Comparison of ENCODE assay signal across 26 mouse cellular contexts in genomic region chr9:15170911-15171310, GRCm38 (mm10). TPM values are rescaled to one million over a fixed set of nuclear protein-coding genes. Genes with fewer than 3 reads are reported as not detected.
DNase-seq lines count a peak whose midpoint lies in the region; ATAC-seq and TF ChIP-seq lines count a peak whose summit lies in the region.
"Had no signal": no experiment of that assay in that cellular context is flagged by ENCODE, and none has a peak within 500 bp of the region (broad histone marks: within the 10 kb centered on the region; RNA-seq: fewer than 3 reads in every experiment).

No protein-coding gene starts in this region.

- DNase-seq in heart, embryonic 10.5 days (ENCODE audit: low spot score), result peak; percentile 47
- DNase-seq in heart, postnatal 4 days, result no peak
- peak; percentile 57 for DNase-seq in kidney, postnatal 10 days
- peak; percentile 72 for DNase-seq in R1 (ENCODE audit: low read depth, low spot score)
- DNase-seq: adrenal gland, postnatal 36 days; B cell, adult 2 months; cerebellum, adult 11-12 months; cerebellum, postnatal 14 days; layer of hippocampus, postnatal 36 days; liver; right cerebral cortex, postnatal 4 days; thymus, adult 2 months had no signal

- H3K27ac ChIP-seq in heart, embryonic 10.5 days, result no peak overlapping the region
- no peak overlapping the region for H3K27ac ChIP-seq in kidney, embryonic 15.5 days
- peak overlapping the region; percentile 59; the same call in 1 of the 2 replicates for H3K27ac ChIP-seq in ES-Bruce4 (ENCODE audit: insufficient read depth, low read length)
- H3K27ac ChIP-seq in midbrain, embryonic 16.5 days (ENCODE audit: low read length), result no peak overlapping the region
- H3K27ac ChIP-seq: hindbrain, embryonic 14.5 days; layer of hippocampus, adult 2 months had no signal

- H3K4me1 ChIP-seq in heart, embryonic 10.5 days, result peaks cover 6% of the 10 kb centered on the region; the same call in 1 of the 2 replicates
- H3K4me1 ChIP-seq in kidney, embryonic 15.5 days, result no peaks in the 10 kb centered on the region
- peaks cover 2% of the 10 kb centered on the region for H3K4me1 ChIP-seq in ES-Bruce4 (ENCODE audit: control insufficient read depth, insufficient read depth, low read length)
- H3K4me1 ChIP-seq in midbrain, embryonic 16.5 days (ENCODE audit: control insufficient read depth, insufficient read depth, low read length), result no peaks in the 10 kb centered on the region

- TF ChIP-seq EP300 in ES-Bruce4 (IDR thresholded peaks at IDR 0.05; ENCODE audit: insufficient read depth, low read depth, low read length), result peak; percentile 66; the same call in 1 of the 2 replicates

- no peak overlapping the region for H3K9ac ChIP-seq in kidney, embryonic 15.5 days
- H3K9ac ChIP-seq in ES-Bruce4 (ENCODE audit: low read depth, poor library complexity, severe bottlenecking), result no peak overlapping the region
- H3K9ac ChIP-seq in midbrain, embryonic 16.5 days (ENCODE audit: low read depth, low read length), result no peak overlapping the region
- H3K9ac ChIP-seq: hindbrain, embryonic 14.5 days had no signal

- no peak for ATAC-seq in kidney, embryonic 15.5 days (replicated peaks; ENCODE audit: low FRiP score)
- ATAC-seq in midbrain, embryonic 16.5 days, result no peak
- ATAC-seq: intestine, embryonic 16.5 days; Patski had no signal

- WGBS in heart, embryonic 10.5 days, result 33% methylated on average over 3 of the region's 3 CpGs
- 33% methylated on average over 3 of the region's 3 CpGs for WGBS in kidney, embryonic 15.5 days
- WGBS in midbrain, embryonic 16.5 days, result 56% methylated on average over 3 of the region's 3 CpGs

- H3K4me2 ChIP-seq in kidney, embryonic 15.5 days, result no peak overlapping the region
- no peak overlapping the region for H3K4me2 ChIP-seq in midbrain, embryonic 16.5 days (ENCODE audit: low read length)
- H3K4me2 ChIP-seq: hindbrain, embryonic 14.5 days; midbrain, embryonic 11.5 days had no signal

- H3K9me3 ChIP-seq in heart, embryonic 10.5 days, result no peaks in the 10 kb centered on the region
- no peaks in the 10 kb centered on the region for H3K9me3 ChIP-seq in kidney, embryonic 15.5 days (replicated peaks)
- H3K9me3 ChIP-seq in ES-Bruce4 (replicated peaks; ENCODE audit: control insufficient read depth, insufficient read depth, low read length, poor library complexity, severe bottlenecking), result no peaks in the 10 kb centered on the region
- no peaks in the 10 kb centered on the region for H3K9me3 ChIP-seq in midbrain, embryonic 16.5 days (replicated peaks; ENCODE audit: control insufficient read depth, low read length, poor library complexity, severe bottlenecking)

- no peaks in the 10 kb centered on the region for H3K27me3 ChIP-seq in heart, embryonic 10.5 days (ENCODE audit: insufficient read depth, poor library complexity, severe bottlenecking)
- H3K27me3 ChIP-seq in kidney, embryonic 15.5 days, result no peaks in the 10 kb centered on the region
- no peaks in the 10 kb centered on the region for H3K27me3 ChIP-seq in ES-Bruce4 (ENCODE audit: control insufficient read depth, insufficient read depth, low read length, poor library complexity, severe bottlenecking)
- H3K27me3 ChIP-seq in midbrain, embryonic 16.5 days (ENCODE audit: control insufficient read depth, insufficient read depth, low read depth, low read length), result no peaks in the 10 kb centered on the region
- H3K27me3 ChIP-seq: Patski had no signal

- TF ChIP-seq POLR2A in ES-Bruce4 (IDR thresholded peaks at IDR 0.05; ENCODE audit: insufficient read depth, low read length), result no peak

- no peak overlapping the region for H3K4me3 ChIP-seq in heart, embryonic 10.5 days
- no peak overlapping the region for H3K4me3 ChIP-seq in kidney, embryonic 15.5 days (replicated peaks)
- no peak overlapping the region for H3K4me3 ChIP-seq in ES-Bruce4 (ENCODE audit: low read depth, low read length)
- H3K4me3 ChIP-seq in midbrain, embryonic 16.5 days (ENCODE audit: low read depth, low read length), result no peak overlapping the region
- H3K4me3 ChIP-seq: layer of hippocampus, adult 2 months had no signal

- H3K36me3 ChIP-seq in heart, embryonic 10.5 days, result no peaks in the 10 kb centered on the region
- no peaks in the 10 kb centered on the region for H3K36me3 ChIP-seq in kidney, embryonic 15.5 days
- no peaks in the 10 kb centered on the region for H3K36me3 ChIP-seq in ES-Bruce4 (ENCODE audit: control insufficient read depth, insufficient read depth, low read length, poor library complexity, severe bottlenecking)
- no peaks in the 10 kb centered on the region for H3K36me3 ChIP-seq in midbrain, embryonic 16.5 days (ENCODE audit: control insufficient read depth, insufficient read depth, low read length)

- no peak for TF ChIP-seq CTCF in ES-Bruce4 (IDR thresholded peaks at IDR 0.05; ENCODE audit: low read depth, low read length)

RNA-seq across cellular contexts. Expression of gene Hephl1, which starts 59.0 kb away (rescaled TPM):
- not detected in 2 replicates for polyA plus RNA-seq in heart, embryonic 10.5 days (2016; fragmentation: Nextera tagmentation; extraction: Ambion mirVana)
- total RNA-seq in heart, postnatal 4 days (2021), result under 1 TPM; 0.05 to 0.09 TPM
- polyA plus RNA-seq in kidney, embryonic 15.5 days (2015; fragmentation: Nextera tagmentation; extraction: Ambion mirVana), result 0.05 TPM in 1 of 2 replicates, not detected in the other
- not detected in 2 replicates for polyA plus RNA-seq in ES-Bruce4 (2011; ENCODE audit: insufficient read depth, insufficient read length, low read depth, missing spikeins)
- 0.06 TPM in 1 of 2 replicates, not detected in the other for polyA plus RNA-seq in midbrain, embryonic 16.5 days (2015; fragmentation: Nextera tagmentation; extraction: Ambion mirVana)
- total RNA-seq: layer of hippocampus, adult 2 months; layer of hippocampus, postnatal 36 days; left cerebral cortex, postnatal 14 days; monocyte, adult 5-6 weeks had no signal
- polyA plus RNA-seq: forebrain, embryonic 11.5 days; heart, embryonic 16.5 days; hindbrain, embryonic 14.5 days; intestine, embryonic 16.5 days; liver, embryonic 16.5 days; midbrain, embryonic 11.5 days; neural tube, embryonic 11.5 days; Patski had no signal
